Mouse (Mus musculus): Measurements from ENCODE around the gene Arhgap22. TPM values are rescaled to one million over a fixed set of nuclear protein-coding genes. Genes with fewer than 3 reads are reported as not detected.
A peak's percentile ranks its signal among the peaks of the same experiment; 100 is the strongest.

Gene Arhgap22
- polyA plus RNA-seq, 1 experiment: 9.0 TPM

- Histone ChIP-seq H3K27me3 (replicated peaks; ENCODE audit: control insufficient read depth, insufficient read depth, low read length) (no peaks in the 10 kb centered on the region), H3K27ac (ENCODE audit: insufficient read depth, low read depth, low read length) (no peak overlapping the region), H3K36me3 (ENCODE audit: control insufficient read depth, insufficient read depth, low read length) (peaks cover 2% of the 10 kb centered on the region; the same call in 1 of the 2 replicates), H3K4me1 (ENCODE audit: control insufficient read depth, insufficient read depth, low read length) (no peaks in the 10 kb centered on the region), H3K4me3 (ENCODE audit: insufficient read depth, low read depth, low read length) (no peak overlapping the region)
- WGBS: 91% methylated on average over 1 of the region's 1 CpGs
- no peak for DNase-seq
- no peak for TF ChIP-seq POLR2A (IDR thresholded peaks at IDR 0.05; ENCODE audit: low read depth, low read length)
- TF ChIP-seq CTCF (conservative IDR thresholded peaks at IDR 0.05; ENCODE audit: insufficient read depth, insufficient read length, low read depth, low read length): peak; percentile 16; the same call in 1 of the 2 replicates
These were observed 188.5 kb downstream of the Arhgap22 start for GRCm38 (mm10) chr14:33402331-33402730.

DNA sequence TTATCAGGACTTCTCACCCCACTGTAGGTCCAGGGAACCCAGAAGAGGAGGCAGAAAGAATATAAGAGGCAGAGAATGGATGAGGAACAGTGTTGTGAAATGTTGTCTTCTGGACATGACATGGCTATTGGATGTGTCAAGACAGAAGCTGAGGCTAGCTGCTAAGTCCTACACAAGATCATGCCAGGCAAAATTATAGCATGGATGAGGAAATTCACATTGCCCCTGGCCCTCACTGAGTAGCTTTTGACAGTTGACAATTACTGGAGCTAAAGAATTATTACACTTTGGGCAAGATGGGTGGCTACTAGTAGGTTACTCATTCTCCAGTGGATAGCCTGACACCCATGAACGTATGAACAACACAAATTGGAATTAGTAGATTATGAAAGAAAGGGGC is 201.9 kb downstream of the Arhgap22 start:
- Histone ChIP-seq H3K27ac (ENCODE audit: insufficient read depth, low read depth, low read length) (no peak overlapping the region), H3K4me3 (ENCODE audit: insufficient read depth, low read depth, low read length) (no peak overlapping the region), H3K4me1 (ENCODE audit: control insufficient read depth, insufficient read depth, low read length) (peaks cover 27% of the 10 kb centered on the region), H3K36me3 (ENCODE audit: control insufficient read depth, insufficient read depth, low read length) (no peaks in the 10 kb centered on the region), H3K27me3 (replicated peaks; ENCODE audit: control insufficient read depth, insufficient read depth, low read length) (no peaks in the 10 kb centered on the region)
- WGBS: 49% methylated on average over 1 of the region's 1 CpGs
- no peak for TF ChIP-seq POLR2A (IDR thresholded peaks at IDR 0.05; ENCODE audit: low read depth, low read length)
- TF ChIP-seq CTCF (conservative IDR thresholded peaks at IDR 0.05; ENCODE audit: insufficient read depth, insufficient read length, low read depth, low read length): no peak
- no peak for DNase-seq

DNA sequence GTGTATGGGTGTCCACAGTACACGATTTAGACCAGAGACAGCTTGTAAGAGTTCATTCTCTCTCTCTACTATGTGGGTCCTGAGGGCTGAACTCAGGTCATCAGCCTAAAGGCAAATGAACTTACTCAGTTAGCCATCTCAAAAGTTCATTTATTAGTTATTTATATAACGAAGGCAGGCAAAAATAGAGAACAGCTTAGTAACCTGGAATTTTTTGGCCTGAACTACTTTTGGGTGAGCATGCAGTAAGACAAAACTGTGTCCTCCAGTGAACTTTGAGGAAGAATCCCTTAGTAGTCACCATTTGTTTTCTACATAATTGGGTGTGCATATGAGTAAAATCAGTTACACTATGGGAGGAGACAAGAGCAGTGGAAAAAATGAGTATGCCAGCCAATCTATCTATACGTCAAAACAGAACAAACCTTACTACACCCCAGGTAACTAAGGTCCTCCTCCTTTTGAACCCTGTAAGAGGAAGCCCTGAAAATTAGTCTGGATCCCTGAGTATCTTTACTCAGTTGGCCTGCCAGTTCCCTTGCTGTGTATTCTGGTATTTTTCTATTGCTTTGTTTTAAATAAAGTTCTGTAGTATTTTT is 204.6 kb downstream of the Arhgap22 start:
- H3K27ac ChIP-seq (ENCODE audit: insufficient read depth, low read depth, low read length): no peak overlapping the region
- H3K4me3 ChIP-seq (ENCODE audit: insufficient read depth, low read depth, low read length): no peak overlapping the region
- TF ChIP-seq CTCF (conservative IDR thresholded peaks at IDR 0.05; ENCODE audit: insufficient read depth, insufficient read length, low read depth, low read length) (no peak), POLR2A (IDR thresholded peaks at IDR 0.05; ENCODE audit: low read depth, low read length) (no peak)
- peaks cover 15% of the 10 kb centered on the region for H3K4me1 ChIP-seq (ENCODE audit: control insufficient read depth, insufficient read depth, low read length)
- peak; percentile 60 for DNase-seq
- 46% methylated on average over 3 of the region's 3 CpGs for WGBS
- no peaks in the 10 kb centered on the region for H3K36me3 ChIP-seq (ENCODE audit: control insufficient read depth, insufficient read depth, low read length)
- no peaks in the 10 kb centered on the region for H3K27me3 ChIP-seq (replicated peaks; ENCODE audit: control insufficient read depth, insufficient read depth, low read length)

Other genes with a start within 250 kb of the Arhgap22 start
- gene Lrrc18, start 222.6 kb upstream of the Arhgap22 start, polyA plus RNA-seq (2012; rRNA removed): 0.53 and 0.61 TPM in 2 replicates
- 1.5 and 4.1 TPM in 2 replicates for gene Wdfy4, start 28.5 kb upstream of the Arhgap22 start, polyA plus RNA-seq (2012; rRNA removed)
- gene Mapk8, start 233.1 kb downstream of the Arhgap22 start, polyA plus RNA-seq (2012; rRNA removed): 6.7 and 9.5 TPM in 2 replicates